Comparison of ENCODE assay signal across 12 mouse cellular contexts in genomic region chr10:21828432-21829061, GRCm38 (mm10). TPM values are rescaled to one million over a fixed set of nuclear protein-coding genes. Genes with fewer than 3 reads are reported as not detected.
DNase-seq lines count a peak whose midpoint lies in the region; ATAC-seq and TF ChIP-seq lines count a peak whose summit lies in the region.
"Had no signal": no experiment of that assay in that cellular context is flagged by ENCODE, and none has a peak within 500 bp of the region (broad histone marks: within the 10 kb centered on the region; RNA-seq: fewer than 3 reads in every experiment).

No protein-coding gene starts in this region.

- H3K9ac ChIP-seq in hindbrain, embryonic 12.5 days, result no peak overlapping the region
- no peak overlapping the region for H3K9ac ChIP-seq in hindbrain, embryonic 16.5 days (ENCODE audit: low read depth, low read length)
- peak overlapping the region; percentile 85 for H3K9ac ChIP-seq in ES-Bruce4 (ENCODE audit: low read depth, poor library complexity, severe bottlenecking)
- H3K9ac ChIP-seq in forebrain, embryonic 11.5 days (ENCODE audit: low read length), result no peak overlapping the region
- H3K9ac ChIP-seq in midbrain, embryonic 13.5 days (replicated peaks), result no peak overlapping the region
- H3K9ac ChIP-seq: embryonic facial prominence, embryonic 13.5 days; liver, embryonic 15.5 days had no signal

- no peak for TF ChIP-seq POLR2A in ES-Bruce4 (IDR thresholded peaks at IDR 0.05; ENCODE audit: insufficient read depth, low read length)

- peak overlapping the region; percentile 37; the same call in 1 of the 2 replicates for H3K27ac ChIP-seq in hindbrain, embryonic 12.5 days
- no peak overlapping the region for H3K27ac ChIP-seq in hindbrain, embryonic 16.5 days (ENCODE audit: low read depth, low read length)
- H3K27ac ChIP-seq in ES-Bruce4 (ENCODE audit: insufficient read depth, low read length), result peak overlapping the region; percentile 98
- no peak overlapping the region for H3K27ac ChIP-seq in forebrain, embryonic 11.5 days (ENCODE audit: low read depth, low read length)
- H3K27ac ChIP-seq in midbrain, embryonic 13.5 days, result peak overlapping the region; percentile 45
- H3K27ac ChIP-seq: embryonic facial prominence, embryonic 13.5 days; layer of hippocampus, adult 2 months; liver, embryonic 15.5 days had no signal

- peak; percentile 34; the same call in 1 of the 2 replicates for ATAC-seq in hindbrain, embryonic 12.5 days (ENCODE audit: low FRiP score)
- ATAC-seq in hindbrain, embryonic 16.5 days, result no peak
- peak; percentile 66 for ATAC-seq in forebrain, embryonic 11.5 days (replicated peaks; ENCODE audit: low FRiP score)
- ATAC-seq in midbrain, embryonic 13.5 days, result peak; percentile 70

- TF ChIP-seq EP300 in ES-Bruce4 (IDR thresholded peaks at IDR 0.05; ENCODE audit: insufficient read depth, low read depth, low read length), result no peak

- H3K4me3 ChIP-seq in hindbrain, embryonic 12.5 days, result no peak overlapping the region
- H3K4me3 ChIP-seq in hindbrain, embryonic 16.5 days (ENCODE audit: low read length), result no peak overlapping the region
- peak overlapping the region; percentile 24 for H3K4me3 ChIP-seq in ES-Bruce4 (ENCODE audit: low read depth, low read length)
- H3K4me3 ChIP-seq in forebrain, embryonic 11.5 days (ENCODE audit: low read depth, low read length), result no peak overlapping the region
- H3K4me3 ChIP-seq in midbrain, embryonic 13.5 days (replicated peaks), result no peak overlapping the region
- H3K4me3 ChIP-seq: embryonic facial prominence, embryonic 13.5 days; layer of hippocampus, adult 2 months; liver, embryonic 15.5 days had no signal

- H3K4me1 ChIP-seq in hindbrain, embryonic 12.5 days, result peaks cover 28% of the 10 kb centered on the region
- peaks cover 11% of the 10 kb centered on the region for H3K4me1 ChIP-seq in hindbrain, embryonic 16.5 days (ENCODE audit: control insufficient read depth, insufficient read depth, low read depth, low read length)
- peaks cover 5% of the 10 kb centered on the region for H3K4me1 ChIP-seq in ES-Bruce4 (ENCODE audit: control insufficient read depth, insufficient read depth, low read length)
- H3K4me1 ChIP-seq in forebrain, embryonic 11.5 days (replicated peaks; ENCODE audit: control insufficient read depth, insufficient read depth, low read length), result peaks cover 6% of the 10 kb centered on the region; the same call in 1 of the 2 replicates
- peaks cover 28% of the 10 kb centered on the region for H3K4me1 ChIP-seq in midbrain, embryonic 13.5 days (replicated peaks)

- H3K9me3 ChIP-seq in hindbrain, embryonic 12.5 days (replicated peaks), result no peaks in the 10 kb centered on the region
- H3K9me3 ChIP-seq in hindbrain, embryonic 16.5 days (ENCODE audit: control insufficient read depth, low read length), result no peaks in the 10 kb centered on the region
- no peaks in the 10 kb centered on the region for H3K9me3 ChIP-seq in ES-Bruce4 (replicated peaks; ENCODE audit: control insufficient read depth, insufficient read depth, low read length, poor library complexity, severe bottlenecking)
- no peaks in the 10 kb centered on the region for H3K9me3 ChIP-seq in forebrain, embryonic 11.5 days (ENCODE audit: control insufficient read depth, low read length)
- no peaks in the 10 kb centered on the region for H3K9me3 ChIP-seq in midbrain, embryonic 13.5 days
- H3K9me3 ChIP-seq: embryonic facial prominence, embryonic 13.5 days; liver, embryonic 15.5 days had no signal

- no peaks in the 10 kb centered on the region for H3K36me3 ChIP-seq in hindbrain, embryonic 12.5 days
- H3K36me3 ChIP-seq in hindbrain, embryonic 16.5 days (ENCODE audit: control insufficient read depth, insufficient read depth, low read length), result no peaks in the 10 kb centered on the region
- no peaks in the 10 kb centered on the region for H3K36me3 ChIP-seq in ES-Bruce4 (ENCODE audit: control insufficient read depth, insufficient read depth, low read length, poor library complexity, severe bottlenecking)
- H3K36me3 ChIP-seq in forebrain, embryonic 11.5 days (ENCODE audit: control insufficient read depth, insufficient read depth, low read length), result no peaks in the 10 kb centered on the region
- H3K36me3 ChIP-seq in midbrain, embryonic 13.5 days, result no peaks in the 10 kb centered on the region
- H3K36me3 ChIP-seq: embryonic facial prominence, embryonic 13.5 days; liver, embryonic 15.5 days had no signal

- no peak for TF ChIP-seq CTCF in ES-Bruce4 (IDR thresholded peaks at IDR 0.05; ENCODE audit: low read depth, low read length)

- WGBS in hindbrain, embryonic 12.5 days, result 54% methylated on average over 9 of the region's 9 CpGs
- 52% methylated on average over 9 of the region's 9 CpGs for WGBS in hindbrain, embryonic 16.5 days
- WGBS in forebrain, embryonic 11.5 days, result 37% methylated on average over 9 of the region's 9 CpGs
- 30% methylated on average over 9 of the region's 9 CpGs for WGBS in midbrain, embryonic 13.5 days

- no peak overlapping the region for H3K4me2 ChIP-seq in hindbrain, embryonic 12.5 days (replicated peaks)
- H3K4me2 ChIP-seq in hindbrain, embryonic 16.5 days (ENCODE audit: low read length), result no peak overlapping the region
- no peak overlapping the region for H3K4me2 ChIP-seq in forebrain, embryonic 11.5 days (ENCODE audit: low read depth, low read length, severe bottlenecking)
- H3K4me2 ChIP-seq in midbrain, embryonic 13.5 days (replicated peaks), result no peak overlapping the region
- H3K4me2 ChIP-seq: embryonic facial prominence, embryonic 13.5 days; liver, embryonic 15.5 days had no signal

- H3K27me3 ChIP-seq in hindbrain, embryonic 12.5 days, result no peaks in the 10 kb centered on the region
- no peaks in the 10 kb centered on the region for H3K27me3 ChIP-seq in hindbrain, embryonic 16.5 days (replicated peaks; ENCODE audit: control insufficient read depth, insufficient read depth, low read length)
- no peaks in the 10 kb centered on the region for H3K27me3 ChIP-seq in ES-Bruce4 (ENCODE audit: control insufficient read depth, insufficient read depth, low read length, poor library complexity, severe bottlenecking)
- H3K27me3 ChIP-seq in forebrain, embryonic 11.5 days (ENCODE audit: control insufficient read depth, insufficient read depth, low read length), result no peaks in the 10 kb centered on the region
- H3K27me3 ChIP-seq in midbrain, embryonic 13.5 days, result no peaks in the 10 kb centered on the region
- H3K27me3 ChIP-seq: embryonic facial prominence, embryonic 13.5 days; liver, embryonic 15.5 days had no signal

- DNase-seq in forebrain, embryonic 11.5 days (ENCODE audit: low spot score), result no peak
- DNase-seq in gastrocnemius, postnatal 25 days, result no peak
- no peak for DNase-seq in testis, postnatal 14 days (ENCODE audit: low spot score)
- DNase-seq: heart, postnatal 14 days; kidney, adult 2 months had no signal

RNA-seq across cellular contexts. Expression of gene Sgk1, which starts 53.4 kb away (rescaled TPM):
- polyA plus RNA-seq in hindbrain, embryonic 12.5 days (2016; fragmentation: Nextera tagmentation; extraction: Ambion mirVana), result 32.8 and 33.8 TPM in 2 replicates
- polyA plus RNA-seq in hindbrain, embryonic 16.5 days (2015; fragmentation: Nextera tagmentation; extraction: Ambion mirVana), result 43.5 and 44.4 TPM in 2 replicates
- polyA plus RNA-seq in ES-Bruce4 (2011; ENCODE audit: insufficient read depth, insufficient read length, low read depth, missing spikeins), result 349 and 386 TPM in 2 replicates
- polyA plus RNA-seq in forebrain, embryonic 11.5 days (2014; fragmentation: Nextera tagmentation; extraction: Ambion mirVana), result 20.7 and 24.5 TPM in 2 replicates
- polyA plus RNA-seq in midbrain, embryonic 13.5 days (2015; fragmentation: Nextera tagmentation; extraction: Ambion mirVana), result 35.9 and 36.7 TPM in 2 replicates
- total RNA-seq in gastrocnemius, postnatal 25 days (2021), result 100 to 1,000 TPM; 158 to 195 TPM

Comparison
In these comparisons a context has a peak if more than half of its experiments do, and no peak if none do; other contexts are left out.
1. H3K27ac ChIP-seq: peak in hindbrain, embryonic 12.5 days (single experiment), ES-Bruce4 (single experiment) and midbrain, embryonic 13.5 days (single experiment); none in hindbrain, embryonic 16.5 days (single experiment) and forebrain, embryonic 11.5 days (single experiment).